Mouse (Mus musculus): ENCODE data around the gene Emc8.

Emc8 gene

DNA sequence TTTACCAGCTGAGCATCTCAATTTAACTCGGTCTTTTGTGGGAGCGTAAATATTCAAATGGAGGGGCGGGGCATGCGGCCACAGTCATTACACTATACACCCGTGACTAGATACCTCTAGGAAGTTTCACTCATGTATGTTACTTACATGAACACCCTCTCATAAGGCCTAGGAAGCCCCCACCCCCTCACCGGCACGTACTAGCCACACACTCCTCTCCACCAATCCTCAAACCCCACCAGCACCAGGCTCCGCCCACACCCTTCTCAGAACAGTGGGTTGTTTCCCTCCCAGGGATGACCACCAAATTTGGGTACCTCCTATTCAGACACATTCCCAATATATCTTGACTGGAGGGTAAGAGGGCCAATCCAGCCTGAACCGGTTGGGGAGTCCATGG, 60.9 kb downstream of the Emc8 start:
- no peak for DNase-seq (ENCODE audit: low read depth, low spot score)

Measured in skeletal muscle tissue, adult 2 months (tissue).